Comparison of ENCODE assay signal across 10 mouse cellular contexts in the genomic region with DNA sequence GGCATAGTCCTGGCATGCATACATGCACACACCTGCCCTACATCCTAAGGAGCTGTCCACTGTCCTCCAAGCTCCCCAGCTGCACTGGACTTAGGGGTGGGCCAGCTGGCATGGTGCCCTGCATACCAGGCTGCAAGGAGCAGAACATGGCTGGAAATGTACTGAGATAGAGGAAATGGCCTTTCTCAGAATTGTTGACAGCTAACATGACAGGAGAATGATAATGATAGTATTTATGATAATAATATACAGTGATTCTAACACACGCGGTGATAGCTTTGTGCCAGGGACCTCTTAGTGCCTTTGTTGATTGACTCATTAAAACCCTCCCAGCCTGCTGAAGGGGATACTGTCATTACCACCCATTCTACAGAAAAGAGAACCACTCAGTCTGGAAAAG. TPM values are rescaled to one million over a fixed set of nuclear protein-coding genes. Genes with fewer than 3 reads are reported as not detected.
DNase-seq lines count a peak whose midpoint lies in the region; ATAC-seq lines count a peak whose summit lies in the region.
"Had no signal": no experiment of that assay in that cellular context is flagged by ENCODE, and none has a peak within 500 bp of the region (broad histone marks: within the 10 kb centered on the region; RNA-seq: fewer than 3 reads in every experiment).

No protein-coding gene starts in this region.

- peak; percentile 58 for DNase-seq in kidney, postnatal 10 days
- peak; percentile 48 to 59 for DNase-seq in cerebellum, adult 18-20 months
- no peak for DNase-seq in spleen, postnatal 4 days (ENCODE audit: low spot score in 2 of 2)
- no peak for DNase-seq in spleen, postnatal 10 days (ENCODE audit: low spot score in 2 of 2)
- DNase-seq: thymus, postnatal 36 days had no signal

- H3K9ac ChIP-seq in kidney, embryonic 14.5 days (ENCODE audit: low read depth, low read length) = no peak overlapping the region
- H3K9ac ChIP-seq in forebrain, embryonic 15.5 days (replicated peaks) = no peak overlapping the region
- H3K9ac ChIP-seq in lung, embryonic 16.5 days (ENCODE audit: low read length) = no peak overlapping the region
- H3K9ac ChIP-seq: limb, embryonic 15.5 days had no signal

- 85% methylated on average over 2 of the region's 2 CpGs for WGBS in kidney, embryonic 14.5 days
- WGBS in forebrain, embryonic 15.5 days = 51% methylated on average over 2 of the region's 2 CpGs
- 38% methylated on average over 2 of the region's 2 CpGs for WGBS in lung, embryonic 16.5 days

- H3K36me3 ChIP-seq in kidney, embryonic 14.5 days (ENCODE audit: control insufficient read depth, insufficient read depth, low read length) = no peaks in the 10 kb centered on the region
- H3K36me3 ChIP-seq in forebrain, embryonic 15.5 days = no peaks in the 10 kb centered on the region
- no peaks in the 10 kb centered on the region for H3K36me3 ChIP-seq in lung, embryonic 16.5 days (ENCODE audit: control insufficient read depth, insufficient read depth, low read length)
- H3K36me3 ChIP-seq: limb, embryonic 15.5 days had no signal

- no peak for ATAC-seq in kidney, embryonic 14.5 days (ENCODE audit: low FRiP score, low TSS enrichment)
- peak; percentile 75 for ATAC-seq in forebrain, embryonic 15.5 days (replicated peaks)
- ATAC-seq in lung, embryonic 16.5 days (ENCODE audit: low read depth) = 0 out of 2 replicates have a peak, but pooled peaks have one; percentile 49

- no peak overlapping the region for H3K4me2 ChIP-seq in kidney, embryonic 14.5 days (replicated peaks; ENCODE audit: low read depth, low read length)
- H3K4me2 ChIP-seq in forebrain, embryonic 15.5 days (replicated peaks) = no peak overlapping the region
- H3K4me2 ChIP-seq in lung, embryonic 16.5 days (ENCODE audit: low read depth, low read length) = no peak overlapping the region
- H3K4me2 ChIP-seq: limb, embryonic 15.5 days had no signal

- H3K4me1 ChIP-seq in kidney, embryonic 14.5 days (ENCODE audit: control insufficient read depth, insufficient read depth, low read length) = no peaks in the 10 kb centered on the region
- H3K4me1 ChIP-seq in forebrain, embryonic 15.5 days = peaks cover 6% of the 10 kb centered on the region
- peaks cover 5% of the 10 kb centered on the region for H3K4me1 ChIP-seq in lung, embryonic 16.5 days (replicated peaks; ENCODE audit: control insufficient read depth, insufficient read depth, low read length)
- H3K4me1 ChIP-seq: limb, embryonic 15.5 days had no signal

- no peak overlapping the region for H3K4me3 ChIP-seq in kidney, embryonic 14.5 days (ENCODE audit: low read length)
- no peak overlapping the region for H3K4me3 ChIP-seq in forebrain, embryonic 15.5 days
- no peak overlapping the region for H3K4me3 ChIP-seq in lung, embryonic 16.5 days (ENCODE audit: low read length)
- H3K4me3 ChIP-seq: layer of hippocampus, adult 2 months; limb, embryonic 15.5 days had no signal

- H3K27me3 ChIP-seq in kidney, embryonic 14.5 days (ENCODE audit: control insufficient read depth, insufficient read depth, low read length) = no peaks in the 10 kb centered on the region
- H3K27me3 ChIP-seq in forebrain, embryonic 15.5 days = no peaks in the 10 kb centered on the region
- no peaks in the 10 kb centered on the region for H3K27me3 ChIP-seq in lung, embryonic 16.5 days (ENCODE audit: control insufficient read depth, insufficient read depth, low read depth, low read length)
- H3K27me3 ChIP-seq: limb, embryonic 15.5 days had no signal

- no peak overlapping the region for H3K27ac ChIP-seq in kidney, embryonic 14.5 days (ENCODE audit: low read depth, low read length)
- H3K27ac ChIP-seq in forebrain, embryonic 15.5 days (replicated peaks) = no peak overlapping the region
- no peak overlapping the region for H3K27ac ChIP-seq in lung, embryonic 16.5 days (ENCODE audit: low read length)
- H3K27ac ChIP-seq: limb, embryonic 15.5 days had no signal

- no peaks in the 10 kb centered on the region for H3K9me3 ChIP-seq in kidney, embryonic 14.5 days (ENCODE audit: control insufficient read depth, low read length)
- H3K9me3 ChIP-seq in forebrain, embryonic 15.5 days = no peaks in the 10 kb centered on the region
- H3K9me3 ChIP-seq in lung, embryonic 16.5 days (ENCODE audit: control insufficient read depth, low read length) = no peaks in the 10 kb centered on the region
- H3K9me3 ChIP-seq: limb, embryonic 15.5 days had no signal

RNA-seq across cellular contexts. Expression of a gene that starts 54.4 kb away (rescaled TPM):
- polyA plus RNA-seq in kidney, embryonic 14.5 days (2014; fragmentation: Nextera tagmentation; extraction: Ambion mirVana) = 5.8 and 8.5 TPM in 2 replicates
- 10.7 and 16.3 TPM in 2 replicates for polyA plus RNA-seq in forebrain, embryonic 15.5 days (2015; fragmentation: Nextera tagmentation; extraction: Ambion mirVana)
- polyA plus RNA-seq in lung, embryonic 16.5 days (2015; fragmentation: Nextera tagmentation; extraction: Ambion mirVana) = 13.7 and 13.9 TPM in 2 replicates

Comparison
In these comparisons a context has a peak if more than half of its experiments do, and no peak if none do; other contexts are left out.
1. DNase-seq: peak in kidney, postnatal 10 days (single experiment) and cerebellum, adult 18-20 months (2 of 2); none in spleen, postnatal 4 days (0 of 2) and spleen, postnatal 10 days (0 of 2).